Mouse (Mus musculus) gastrocnemius, adult 18-20 months (tissue): ENCODE data around the gene Tfdp1. TPM values are rescaled to one million over a fixed set of nuclear protein-coding genes. Genes with fewer than 3 reads are reported as not detected.

Source experiments
- DNase-seq: peaks from one replicate; pipeline ENCODE4 v3.0.0; 2021; ENCODE audit warnings: low spot score
- total RNA-seq, 2 experiments: library from RNA; stranded (reverse); gene quantifications; 2 replicates each; pipeline ENCODE4 v1.2.3; 2021

The Tfdp1 gene
- total RNA-seq, 2 experiments from 2014 or later = 45.5 to 54.6 TPM

GRCm38 (mm10) chr8:13352601-13353000 is 14.1 kb downstream of the Tfdp1 start:
- no peak for DNase-seq

- no peak for DNase-seq
Observed at GRCm38 (mm10) chr8:13353155-13353833, 14.7 kb downstream of the Tfdp1 start.

- no peak for DNase-seq
Observed at GRCm38 (mm10) chr8:13353883-13354282, 15.3 kb downstream of the Tfdp1 start.

- DNase-seq = no peak
Observed at GRCm38 (mm10) chr8:13356221-13356620, 17.7 kb downstream of the Tfdp1 start.

- peak; percentile 73 for DNase-seq
Observed at GRCm38 (mm10) chr8:13356681-13357080, 18.1 kb downstream of the Tfdp1 start.

- no peak for DNase-seq
Observed at GRCm38 (mm10) chr8:13360213-13360612, 21.7 kb downstream of the Tfdp1 start.

GRCm38 (mm10) chr8:13361865-13362264 is 23.3 kb downstream of the Tfdp1 start:
- no peak for DNase-seq

GRCm38 (mm10) chr8:13373151-13373662 is 34.7 kb downstream of the Tfdp1 start:
- DNase-seq = no peak

- peak; percentile 16 for DNase-seq
Observed at GRCm38 (mm10) chr8:13381630-13382029, 43.1 kb downstream of the Tfdp1 start.

GRCm38 (mm10) chr8:13382536-13382935 is 44.0 kb downstream of the Tfdp1 start:
- DNase-seq = no peak

- no peak for DNase-seq
Observed at GRCm38 (mm10) chr8:13382999-13383398, 44.4 kb downstream of the Tfdp1 start.

GRCm38 (mm10) chr8:13386366-13386765 is 47.8 kb downstream of the Tfdp1 start:
- DNase-seq = no peak

- no peak for DNase-seq
Observed at GRCm38 (mm10) chr8:13387728-13388127, 49.2 kb downstream of the Tfdp1 start.

- no peak for DNase-seq
Observed at GRCm38 (mm10) chr8:13388744-13389143, 50.2 kb downstream of the Tfdp1 start.

- DNase-seq = no peak
Observed at GRCm38 (mm10) chr8:13393869-13394268, 55.3 kb downstream of the Tfdp1 start.

- DNase-seq = no peak
Observed at GRCm38 (mm10) chr8:13396725-13397124, 58.2 kb downstream of the Tfdp1 start, which contains the start of gene Atp4b. TSS of gene Atp4b (minus strand) at chr8:13396825.

GRCm38 (mm10) chr8:13403517-13403916 is 65.0 kb downstream of the Tfdp1 start:
- no peak for DNase-seq

GRCm38 (mm10) chr8:13404666-13405131 is 66.1 kb downstream of the Tfdp1 start, which contains the start of gene Grk1:
TSS of gene Grk1 (plus strand) at chr8:13405081.
- DNase-seq = no peak

GRCm38 (mm10) chr8:13406011-13406410 is 67.5 kb downstream of the Tfdp1 start:
- no peak for DNase-seq

GRCm38 (mm10) chr8:13411597-13411996 is 73.0 kb downstream of the Tfdp1 start:
- peak; percentile 61 for DNase-seq

- DNase-seq = peak; percentile 57
Observed at GRCm38 (mm10) chr8:13412891-13413558, 74.5 kb downstream of the Tfdp1 start.

GRCm38 (mm10) chr8:13413823-13414390 is 75.4 kb downstream of the Tfdp1 start:
- DNase-seq = no peak
